Mouse (Mus musculus) thymus, postnatal 25 days (tissue): ENCODE data around the gene Scin.

Experiments
- DNase-seq: peaks from one replicate; pipeline ENCODE4 v3.0.0; 2022

Scin gene

GRCm38 (mm10) chr12:40023014-40023642 lies 110.9 kb downstream of the Scin start:
- DNase-seq, result no peak

DNA sequence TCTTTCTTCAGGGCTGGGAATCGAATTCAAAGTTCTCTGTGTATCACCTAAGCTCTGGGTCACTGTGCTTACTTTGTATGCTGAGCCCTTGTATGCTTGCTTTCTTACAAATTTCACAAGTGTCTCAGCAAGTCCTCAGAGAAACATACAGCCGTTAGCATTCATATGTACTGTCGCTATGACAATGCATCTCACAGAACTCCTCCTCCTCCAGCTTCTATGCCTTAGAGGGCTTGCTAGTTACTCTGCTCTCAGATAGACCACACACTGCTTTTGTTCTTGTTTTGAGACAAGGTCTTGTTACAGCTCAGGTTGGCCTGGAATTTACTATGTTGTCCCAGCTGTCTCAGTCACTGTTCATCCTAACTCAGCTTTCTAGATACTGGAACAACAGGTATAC lies 111.7 kb downstream of the Scin start:
- DNase-seq, result no peak

DNA sequence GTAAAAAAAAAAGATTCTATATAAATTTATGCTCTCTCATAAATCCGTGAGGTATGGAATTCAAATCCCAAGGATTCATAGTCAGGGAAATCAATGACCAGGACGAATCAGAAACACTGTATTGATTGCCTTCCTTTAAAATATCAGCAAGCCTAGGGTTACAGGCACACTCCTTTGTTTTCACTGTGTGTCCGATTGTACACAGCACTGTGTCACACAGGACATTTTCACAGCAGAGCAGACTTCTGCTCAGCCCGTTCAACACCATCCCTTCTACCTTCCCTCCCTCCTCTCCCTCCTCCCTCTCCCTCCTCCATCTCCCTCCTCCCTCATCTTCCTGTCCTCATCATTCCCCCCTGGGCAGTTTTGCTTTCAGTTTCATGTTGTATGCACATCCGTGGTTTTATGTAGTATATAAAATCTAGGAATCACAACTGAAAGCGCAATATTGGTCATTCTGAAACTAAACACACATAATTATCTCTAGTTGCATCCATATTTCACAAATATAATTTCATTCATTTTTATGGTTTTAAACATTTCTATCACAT lies 116.0 kb downstream of the Scin start:
- DNase-seq, result no peak

GRCm38 (mm10) chr12:40016648-40017460 lies 117.2 kb downstream of the Scin start:
- peak; percentile 59 for DNase-seq

GRCm38 (mm10) chr12:40016068-40016467 lies 118.0 kb downstream of the Scin start:
- no peak for DNase-seq

- DNase-seq, result no peak
Measured at GRCm38 (mm10) chr12:40009866-40010265, 124.2 kb downstream of the Scin start.
